Mouse (Mus musculus) natural killer cell, adult 2 months (primary cell): Measurements from ENCODE around the gene Clk1.
"Not testable (repeated sequence)": the region's sequence is repeated elsewhere in the genome, so short reads cannot be mapped to it uniquely, and the experiment has no call there.

Experiments used
- DNase-seq, 2 experiments: peaks; one replicate each; pipeline ENCODE4 v3.0.0; 2022; ENCODE audit warnings: low spot score in 2 of 2

Clk1 gene

GRCm38 (mm10) chr1:58407321-58407720 lies 16.5 kb downstream of the Clk1 start:
- DNase-seq: no peak

DNA sequence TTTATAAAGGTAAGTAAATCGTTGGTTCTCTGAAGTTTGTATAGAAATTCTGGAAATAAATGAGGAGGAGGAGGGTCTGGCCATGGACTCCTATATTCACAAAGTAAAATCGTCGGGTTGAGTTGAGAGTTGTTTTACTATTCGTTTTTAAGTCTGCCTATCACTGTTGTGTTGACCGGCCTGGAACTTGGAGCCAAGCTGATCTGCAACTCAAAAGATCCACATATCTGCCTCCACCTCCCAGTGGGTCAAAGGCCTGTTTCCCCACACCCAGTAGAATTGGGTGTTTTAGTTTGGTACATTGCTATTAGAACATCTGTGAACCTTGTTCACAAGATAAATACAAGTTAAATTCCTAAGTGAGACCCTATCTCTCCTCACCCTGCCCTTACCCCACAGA lies 20.1 kb downstream of the Clk1 start:
- DNase-seq: no peak

- DNase-seq: no peak
Measured at GRCm38 (mm10) chr1:58401396-58401795, 22.5 kb downstream of the Clk1 start.

DNA sequence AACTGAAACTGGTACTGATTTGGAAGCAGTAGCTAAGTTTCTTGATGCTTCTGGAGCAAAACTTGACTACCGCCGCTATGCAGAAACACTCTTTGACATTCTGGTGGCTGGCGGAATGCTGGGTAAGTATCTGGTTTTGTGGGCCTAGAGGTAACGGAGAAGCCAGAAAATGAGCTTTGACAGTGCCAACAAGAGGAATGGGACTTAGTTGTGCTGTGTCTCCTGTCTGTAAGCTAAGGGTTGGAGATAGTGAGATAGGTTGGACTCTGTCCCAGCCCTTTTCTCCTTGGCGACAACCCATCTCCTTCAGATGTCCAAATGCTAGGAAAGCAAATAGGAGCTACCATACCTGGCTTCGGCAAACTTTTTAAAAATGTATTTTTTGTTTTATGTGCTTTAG lies 26.1 kb downstream of the Clk1 start:
- no peak for DNase-seq

DNA sequence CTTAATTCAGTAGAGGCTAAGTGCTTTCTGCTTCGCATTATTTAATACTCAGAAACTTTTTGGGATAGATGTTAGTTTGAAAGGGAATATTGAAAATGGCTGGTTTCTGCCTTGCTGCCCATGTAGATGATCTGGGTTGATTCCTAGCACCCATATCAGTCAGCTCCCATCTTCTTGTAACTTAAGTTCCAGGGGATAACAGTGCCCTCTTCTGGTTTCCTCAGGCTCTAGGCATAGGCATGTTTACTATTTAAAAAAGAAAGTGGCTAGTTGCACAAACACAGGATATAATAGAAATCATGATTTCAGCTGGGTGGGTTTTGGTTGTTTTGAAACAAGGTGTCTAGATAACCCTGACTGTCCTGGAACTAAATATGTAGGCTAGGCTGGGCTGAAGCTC lies 27.7 kb downstream of the Clk1 start:
- DNase-seq: no peak

- DNase-seq: no peak
Measured at GRCm38 (mm10) chr1:58395341-58395740, 28.5 kb downstream of the Clk1 start.

DNA sequence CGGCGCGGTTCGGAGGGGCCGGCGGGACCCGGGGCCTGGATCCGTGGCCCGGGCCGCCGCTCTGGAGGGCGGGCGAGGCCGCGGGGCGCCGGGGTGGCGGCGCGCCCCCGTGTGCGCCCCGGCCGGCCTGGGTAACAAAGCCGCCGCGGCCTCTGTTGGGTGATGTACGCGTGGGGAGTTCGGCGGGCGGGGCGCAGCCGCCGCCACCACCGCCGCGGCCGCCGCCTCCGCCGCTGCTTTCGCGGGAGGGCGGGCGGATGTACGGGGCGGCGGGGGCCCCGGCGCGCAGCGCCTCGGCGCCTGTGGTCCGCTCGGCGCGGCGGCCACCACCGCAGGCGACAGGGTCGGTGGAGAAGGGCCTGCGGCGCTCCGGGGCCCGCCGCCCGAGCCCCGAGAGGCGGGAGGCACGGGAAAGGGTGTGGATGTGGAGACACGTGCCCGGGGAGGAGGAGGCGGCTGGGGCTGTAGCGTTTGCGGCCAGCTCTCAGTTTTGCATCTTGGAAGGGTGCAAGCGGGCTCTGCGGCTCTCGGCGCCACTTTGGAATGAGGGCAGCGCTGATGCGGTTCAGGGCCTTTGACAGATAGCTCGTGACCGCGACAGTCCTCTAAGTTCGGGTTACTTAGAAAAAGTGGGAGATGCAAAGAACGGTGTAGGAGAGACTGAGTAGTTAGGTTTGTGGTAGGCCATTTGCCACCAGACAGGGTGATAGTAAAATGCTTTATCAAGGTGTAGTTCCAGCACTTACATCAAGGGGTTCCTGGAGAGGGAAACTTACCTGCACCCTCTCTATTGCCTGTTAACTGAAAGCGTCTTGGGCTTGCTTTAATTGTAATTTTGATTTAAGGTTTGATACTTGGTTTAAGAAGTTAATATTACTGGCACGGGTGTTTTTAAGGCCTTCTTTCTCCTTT lies 30.3 kb downstream of the Clk1 start:
- DNase-seq: peak; percentile 47 to 58

DNA sequence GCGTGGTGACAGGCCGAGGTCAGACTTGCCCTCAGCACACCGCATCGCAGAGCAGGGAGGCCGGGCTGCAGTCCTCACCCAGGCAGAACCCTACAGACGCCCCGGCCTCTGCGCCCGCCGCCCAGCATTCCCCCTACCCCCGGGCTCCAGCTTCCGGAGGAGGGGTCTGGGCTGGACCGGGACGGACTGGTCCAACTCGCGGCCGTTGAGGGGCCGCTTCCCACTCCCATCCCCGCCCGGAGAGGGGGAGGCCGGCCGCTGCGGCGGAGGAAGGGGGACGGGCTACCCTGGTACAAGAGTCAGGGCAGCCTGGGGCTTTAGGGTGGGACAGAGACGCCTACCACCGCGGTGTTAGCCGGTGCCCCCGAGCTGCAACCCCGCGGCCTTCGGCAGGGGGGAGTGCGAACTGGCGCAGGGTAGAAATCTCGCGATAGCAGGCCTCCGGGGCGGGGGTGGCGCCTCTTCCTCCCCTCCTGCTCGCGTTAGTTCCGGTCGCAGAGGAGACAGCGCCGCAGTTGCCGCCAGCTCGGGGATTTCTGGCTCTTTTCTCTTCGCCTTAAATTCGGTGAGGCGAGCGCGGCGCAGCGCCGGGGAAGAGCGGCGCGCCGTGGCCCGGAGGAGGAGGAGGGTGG lies 31.1 kb downstream of the Clk1 start, which contains the start of gene Bzw1:
Bzw1 (plus strand) TSS at position 247 of the 632 bp plus-strand sequence.
- peak; percentile 92 to 94 for DNase-seq

GRCm38 (mm10) chr1:58392268-58392651 lies 31.6 kb downstream of the Clk1 start:
- no peak for DNase-seq

GRCm38 (mm10) chr1:58391421-58392267 lies 32.2 kb downstream of the Clk1 start:
- DNase-seq: no peak

GRCm38 (mm10) chr1:58382586-58383281 lies 41.1 kb downstream of the Clk1 start:
- no peak for DNase-seq

DNA sequence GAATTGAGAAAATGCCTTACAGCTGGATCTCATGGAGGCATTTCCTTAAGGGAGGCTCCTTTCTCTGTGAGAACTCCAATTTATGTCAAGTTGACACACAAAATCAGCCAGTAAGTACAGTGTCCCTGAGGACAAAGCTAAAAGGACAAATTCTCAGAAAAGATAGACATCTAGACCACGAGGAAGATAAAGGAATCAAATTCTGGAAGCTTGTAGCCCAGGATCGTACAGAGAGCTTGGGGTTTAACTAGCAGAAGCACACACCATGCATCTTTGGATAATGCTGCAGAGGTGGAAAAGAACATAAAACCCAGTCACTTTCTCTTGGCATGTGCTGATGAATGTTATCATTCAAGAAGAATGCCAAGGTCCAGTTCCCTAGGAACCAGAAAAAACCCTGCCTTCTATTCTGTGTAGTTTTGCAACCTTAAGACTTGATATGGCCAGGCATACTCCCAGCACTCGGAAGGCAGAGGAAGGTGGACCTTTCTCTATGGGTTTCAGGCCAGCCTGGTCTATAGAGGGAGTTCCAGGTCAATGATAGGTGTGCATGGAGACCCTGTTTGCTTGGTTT lies 48.2 kb downstream of the Clk1 start:
- DNase-seq: no peak

DNA sequence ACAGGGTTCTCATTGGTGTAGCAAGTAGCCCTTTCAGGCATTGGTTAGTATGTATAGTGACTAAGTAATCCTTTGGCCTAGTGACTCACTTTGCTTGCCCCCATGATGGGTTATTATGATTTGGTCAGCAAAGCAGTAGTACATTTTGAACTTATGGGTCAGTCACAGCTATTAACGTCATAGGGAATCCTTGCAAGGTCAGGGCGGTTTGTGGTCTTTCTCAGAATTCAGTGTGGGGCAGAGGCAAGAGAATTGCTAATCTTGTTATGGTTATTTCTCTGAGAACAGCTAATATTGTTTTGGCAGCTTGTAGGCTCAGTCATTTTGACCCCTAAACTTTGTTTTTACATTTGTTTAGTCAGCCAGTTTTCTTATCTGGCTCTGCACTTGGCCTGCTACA lies 49.6 kb downstream of the Clk1 start:
- DNase-seq: not testable (repeated sequence)

DNA sequence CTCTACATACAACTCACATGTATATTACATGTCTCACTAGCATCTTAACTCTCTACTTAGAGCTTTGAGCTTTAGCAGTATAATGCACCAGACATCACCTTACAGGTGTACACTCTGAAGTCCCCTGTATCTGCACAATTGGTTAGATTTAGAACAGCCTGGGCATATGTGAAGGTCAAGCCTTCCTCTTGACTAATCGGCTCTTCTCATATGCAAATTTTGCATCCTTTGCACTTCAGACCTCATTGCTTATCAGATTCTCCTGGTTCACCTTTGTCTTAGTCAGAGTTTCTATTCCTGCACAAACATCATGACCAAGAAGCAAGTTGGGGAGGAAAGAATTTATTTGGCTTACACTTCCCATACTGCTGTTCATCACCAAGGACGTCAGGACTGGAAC lies 54.1 kb downstream of the Clk1 start:
- no peak for DNase-seq

- no peak for DNase-seq
Measured at GRCm38 (mm10) chr1:58366737-58367471, 57.0 kb downstream of the Clk1 start.

DNA sequence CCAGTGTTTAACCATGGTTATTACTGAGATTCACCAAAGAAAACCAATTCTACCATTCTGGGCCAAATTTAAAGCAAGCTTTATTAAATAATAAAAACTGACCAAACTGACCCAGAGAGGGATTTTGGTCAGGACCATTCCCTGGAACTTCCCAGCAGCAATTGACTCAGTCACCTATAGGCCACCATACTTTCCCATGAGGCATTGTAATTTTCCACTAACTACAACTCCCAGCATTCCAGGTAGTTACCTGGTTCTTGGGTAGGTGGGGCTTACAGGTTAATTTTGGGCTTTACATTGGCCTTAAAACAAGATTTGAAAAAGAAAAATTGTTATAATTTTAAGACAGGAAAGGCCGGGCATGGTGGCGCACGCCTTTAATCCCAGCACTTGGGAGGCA lies 58.0 kb downstream of the Clk1 start:
- no peak for DNase-seq

DNA sequence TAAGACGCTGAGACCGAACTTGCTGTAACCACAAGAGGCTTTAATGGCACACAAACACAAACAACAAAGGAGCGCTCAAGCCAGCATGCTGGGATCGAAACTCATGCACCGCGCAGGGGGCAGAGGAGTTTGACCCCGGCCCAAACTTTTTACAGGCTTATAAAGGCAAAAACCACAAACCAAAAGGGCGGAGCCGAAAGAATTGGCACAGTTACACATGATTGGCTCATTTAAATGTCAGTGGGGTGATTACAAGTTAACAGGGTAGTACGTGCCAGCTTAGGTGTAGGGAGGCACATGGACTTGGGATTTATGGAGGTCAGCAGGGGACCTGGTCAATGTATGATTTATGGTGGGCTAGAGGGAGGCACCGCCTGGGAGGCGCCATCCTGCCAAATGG lies 59.3 kb downstream of the Clk1 start:
- DNase-seq: no peak

DNA sequence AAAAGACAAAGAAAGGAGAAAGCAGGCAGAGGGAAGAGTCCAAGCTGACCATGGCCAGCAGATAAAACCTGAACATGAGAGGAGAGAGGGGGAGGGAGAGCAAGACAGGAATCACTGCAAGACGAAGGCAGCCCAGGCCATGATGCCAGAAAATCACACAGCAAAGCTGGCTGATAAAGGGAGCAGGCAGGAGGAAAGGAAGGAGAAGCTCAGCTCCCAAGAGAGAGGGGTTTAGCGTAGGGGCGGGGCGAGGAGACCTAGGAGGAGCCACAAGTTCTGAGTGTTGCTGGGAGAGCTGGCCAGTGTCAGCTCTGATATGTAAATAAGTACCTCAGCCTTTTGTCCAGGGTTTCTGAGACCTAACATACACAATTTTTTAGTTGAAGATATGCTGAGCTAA lies 61.6 kb downstream of the Clk1 start:
- no peak for DNase-seq
